Mouse (Mus musculus): ENCODE results near the gene Ccdc157.
"Not testable (repeated sequence)": the region's sequence is repeated elsewhere in the genome, so short reads cannot be mapped to it uniquely, and the experiment has no call there.

Gene Ccdc157

GRCm38 (mm10) chr11:4159808-4160708, at the start of gene Ccdc157, which contains the start of gene Sf3a1:
Gene Ccdc157 (minus strand): TSS chr11:4160293.
Gene Sf3a1 (plus strand): TSS chr11:4160350.
- peak; percentile 88 to 93 for DNase-seq (ENCODE audit: low spot score in 2 of 2)

GRCm38 (mm10) chr11:4209556-4209955, 49.5 kb upstream of the Ccdc157 start:
- DNase-seq (ENCODE audit: low spot score in 2 of 2): no peak

- DNase-seq (ENCODE audit: low spot score in 2 of 2): no peak
Observed at GRCm38 (mm10) chr11:4207655-4208054, 47.6 kb upstream of the Ccdc157 start.

DNA sequence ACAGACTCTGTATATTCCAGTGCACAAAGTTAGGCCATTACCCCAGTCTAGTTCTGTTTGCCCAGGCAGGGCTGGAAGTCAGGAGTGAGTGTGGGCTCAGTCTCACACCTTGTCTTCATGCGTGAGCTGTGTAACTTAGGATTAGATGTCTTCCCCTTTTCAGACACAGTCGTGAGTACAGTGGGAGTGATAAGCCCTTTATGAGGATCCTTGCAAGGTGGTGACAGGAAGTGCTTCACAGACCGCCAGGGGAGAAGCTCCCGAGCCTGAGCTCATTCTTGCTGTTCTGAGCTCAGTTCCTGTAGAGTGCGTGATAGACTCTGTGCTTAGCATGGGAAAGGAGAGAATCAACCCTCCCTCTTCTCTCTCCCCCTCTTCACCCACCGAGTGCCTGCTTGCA, 46.5 kb upstream of the Ccdc157 start:
- no peak for DNase-seq (ENCODE audit: low spot score in 2 of 2)

DNA sequence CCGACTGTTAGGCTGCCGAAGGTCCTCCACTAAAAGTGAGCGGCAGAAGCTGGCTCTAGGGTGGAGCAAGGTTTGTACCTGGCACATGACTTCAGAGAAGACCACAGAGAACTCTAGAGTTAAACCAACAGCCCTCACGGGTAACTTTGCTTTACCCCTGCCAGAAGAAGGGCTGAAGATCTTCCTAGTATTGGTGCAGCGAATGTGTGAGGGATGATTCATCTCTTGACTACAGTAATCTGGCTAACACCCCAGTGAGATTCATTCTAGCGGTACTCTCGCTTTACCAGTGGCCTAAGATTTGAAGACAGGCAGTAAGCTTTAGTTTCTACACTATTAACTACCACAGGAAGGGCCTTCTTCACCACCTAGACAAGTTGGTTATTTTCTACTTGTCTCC, 45.9 kb upstream of the Ccdc157 start:
- no peak for DNase-seq (ENCODE audit: low spot score in 2 of 2)

- DNase-seq (ENCODE audit: low spot score in 2 of 2): no peak
Observed at GRCm38 (mm10) chr11:4205097-4205655, 45.1 kb upstream of the Ccdc157 start.

GRCm38 (mm10) chr11:4203705-4204074, 43.6 kb upstream of the Ccdc157 start:
- no peak for DNase-seq (ENCODE audit: low spot score in 2 of 2)

DNA sequence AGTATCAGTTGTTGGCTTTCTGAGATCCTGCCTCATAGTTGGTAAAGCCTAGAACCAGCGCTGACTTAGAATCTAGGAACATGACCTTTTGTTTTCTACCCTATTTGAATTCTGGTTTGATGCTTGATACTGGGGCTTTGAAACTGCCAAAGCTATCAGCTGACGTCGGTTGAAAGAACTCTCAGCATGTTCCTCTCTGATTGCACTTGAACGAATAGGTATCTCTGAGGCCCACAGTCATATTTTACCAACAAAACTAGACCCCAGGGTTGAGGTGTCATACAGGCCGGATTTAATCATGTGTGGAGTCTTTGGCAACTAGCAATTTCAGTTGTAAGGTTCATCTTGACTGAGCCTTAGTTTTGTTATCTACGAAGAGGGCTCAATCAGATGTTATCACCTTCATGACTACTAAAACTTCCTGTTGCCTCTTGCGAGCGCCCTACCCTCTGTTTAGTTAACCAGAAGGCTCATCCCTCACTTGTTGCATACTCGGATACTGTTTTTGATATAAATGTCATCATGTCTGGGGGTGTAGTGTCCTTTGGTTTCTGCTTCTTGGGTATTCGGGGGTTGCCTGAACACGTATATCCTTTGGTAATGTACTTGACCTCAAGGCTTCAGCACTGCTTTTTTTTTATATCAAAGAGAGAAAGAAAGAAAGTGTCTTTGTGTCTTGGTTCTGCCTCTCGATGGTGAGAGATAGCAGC, 43.1 kb upstream of the Ccdc157 start:
- DNase-seq (ENCODE audit: low spot score in 2 of 2): no peak

- DNase-seq (ENCODE audit: low spot score in 2 of 2): no peak
Observed at GRCm38 (mm10) chr11:4201981-4202700, 42.0 kb upstream of the Ccdc157 start.

DNA sequence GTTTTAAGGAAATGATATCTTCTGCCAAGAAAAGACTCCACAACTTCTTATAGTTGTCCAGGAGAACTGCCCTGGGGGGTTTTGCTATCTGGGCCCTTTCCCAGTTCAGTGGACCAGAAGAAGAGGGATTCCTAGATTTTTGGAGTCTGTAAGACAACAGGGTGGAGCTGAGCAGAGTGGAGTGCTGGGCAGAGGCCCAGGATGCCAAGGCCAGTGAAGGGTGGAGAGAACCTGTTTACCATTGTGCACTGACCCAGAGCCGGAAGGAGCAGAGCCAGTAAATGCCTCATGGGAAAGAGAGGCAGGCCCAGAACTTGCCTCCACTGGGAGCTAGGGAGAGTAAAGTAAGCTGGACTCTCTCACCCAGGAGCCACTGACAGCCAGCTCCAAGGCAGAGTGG, 37.6 kb upstream of the Ccdc157 start:
- no peak for DNase-seq (ENCODE audit: low spot score in 2 of 2)

DNA sequence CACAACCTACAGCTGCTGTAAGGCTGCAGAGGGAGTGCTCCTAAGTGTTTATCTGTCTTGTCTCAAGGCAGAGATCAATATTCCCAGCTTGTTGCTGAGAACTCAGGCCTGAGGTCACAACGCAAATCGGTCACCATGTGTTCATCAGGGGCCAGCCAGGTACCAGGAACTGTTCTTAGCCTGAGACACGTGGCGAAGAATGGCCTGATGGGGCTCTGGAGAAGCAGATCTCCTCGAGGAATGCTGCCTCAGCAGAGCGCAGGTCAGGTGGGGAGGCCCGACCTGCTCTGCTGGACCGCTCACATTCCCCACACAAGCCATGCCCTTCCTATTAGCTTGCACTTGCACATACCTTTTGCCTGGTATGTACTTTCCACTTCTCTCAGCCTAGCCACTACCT, 36.5 kb upstream of the Ccdc157 start:
- DNase-seq (ENCODE audit: low spot score in 2 of 2): no peak

DNA sequence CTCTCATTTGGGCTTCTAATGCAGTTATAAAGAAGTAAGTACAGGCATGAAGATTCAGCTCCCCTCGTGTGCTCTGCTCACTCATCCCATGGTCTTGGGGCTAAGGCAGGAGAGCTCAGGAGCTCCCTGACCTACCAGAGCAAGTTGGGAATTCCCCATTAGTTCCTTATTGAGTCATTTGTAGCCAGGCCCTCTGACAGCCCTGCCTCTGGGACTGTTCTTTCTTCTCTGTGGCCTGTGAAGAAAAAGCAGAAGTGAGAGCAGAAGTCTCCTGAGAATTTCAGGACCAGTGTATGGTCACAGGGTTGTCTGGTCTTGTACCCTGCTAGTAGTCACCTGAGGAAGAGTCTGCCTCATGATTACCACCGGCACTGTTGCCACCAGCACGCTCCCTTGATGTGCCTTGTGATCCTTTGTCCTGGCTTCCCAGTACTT, 35.5 kb upstream of the Ccdc157 start:
- no peak for DNase-seq (ENCODE audit: low spot score in 2 of 2)

GRCm38 (mm10) chr11:4193420-4193819, 33.3 kb upstream of the Ccdc157 start:
- DNase-seq (ENCODE audit: low spot score in 2 of 2): no peak

- no peak for DNase-seq (ENCODE audit: low spot score in 2 of 2)
Observed at GRCm38 (mm10) chr11:4192757-4193156, 32.7 kb upstream of the Ccdc157 start.

GRCm38 (mm10) chr11:4190677-4191076, 30.6 kb upstream of the Ccdc157 start:
- DNase-seq (ENCODE audit: low spot score in 2 of 2): no peak

DNA sequence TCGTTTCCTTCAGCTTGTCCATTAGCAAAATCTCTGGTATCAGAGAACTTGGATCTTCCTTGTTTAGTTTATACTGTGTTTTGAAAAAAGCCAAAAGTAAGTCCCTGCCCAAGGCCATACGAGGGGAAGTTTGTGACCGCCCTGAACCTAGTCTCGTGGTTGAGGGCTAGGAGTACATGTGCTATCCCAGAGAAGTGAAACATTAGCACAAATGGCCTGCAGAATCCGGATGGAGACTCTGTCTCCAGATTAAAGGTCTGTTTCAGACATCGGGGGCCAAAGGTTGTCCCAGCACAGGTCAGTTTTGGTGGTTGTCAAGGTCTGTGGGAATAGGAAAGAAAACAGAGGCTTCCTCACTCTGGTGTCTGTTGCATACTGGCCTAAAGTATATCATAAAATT, 29.1 kb upstream of the Ccdc157 start:
- no peak for DNase-seq (ENCODE audit: low spot score in 2 of 2)

- DNase-seq (ENCODE audit: low spot score in 2 of 2): no peak
Observed at GRCm38 (mm10) chr11:4187318-4187700, 27.2 kb upstream of the Ccdc157 start.

GRCm38 (mm10) chr11:4186486-4187317, 26.6 kb upstream of the Ccdc157 start, which contains the start of gene Tbc1d10a:
Gene Tbc1d10a (plus strand): TSS chr11:4186789.
- peak; percentile 97 to 98 for DNase-seq (ENCODE audit: low spot score in 2 of 2)

DNA sequence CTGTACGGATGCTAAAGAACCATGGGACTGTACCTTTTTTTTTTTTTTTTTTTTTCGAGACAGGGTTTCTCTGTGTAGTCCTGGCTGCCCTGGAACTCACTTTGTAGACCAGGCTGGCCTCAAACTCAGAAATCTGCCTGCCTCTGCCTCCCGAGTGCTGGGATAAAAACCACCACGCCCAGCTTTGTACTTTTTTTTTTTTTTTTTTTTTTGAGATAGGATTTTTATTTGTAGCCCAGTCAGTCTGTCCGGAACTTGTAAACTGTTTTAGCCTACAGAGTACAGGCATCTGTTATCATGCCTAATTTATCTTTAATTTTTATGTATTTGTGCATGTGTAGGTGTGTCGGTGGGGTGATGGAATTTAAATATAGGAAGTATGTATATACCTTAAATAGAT, 25.4 kb upstream of the Ccdc157 start:
- DNase-seq (ENCODE audit: low spot score in 2 of 2): not testable (repeated sequence)

DNA sequence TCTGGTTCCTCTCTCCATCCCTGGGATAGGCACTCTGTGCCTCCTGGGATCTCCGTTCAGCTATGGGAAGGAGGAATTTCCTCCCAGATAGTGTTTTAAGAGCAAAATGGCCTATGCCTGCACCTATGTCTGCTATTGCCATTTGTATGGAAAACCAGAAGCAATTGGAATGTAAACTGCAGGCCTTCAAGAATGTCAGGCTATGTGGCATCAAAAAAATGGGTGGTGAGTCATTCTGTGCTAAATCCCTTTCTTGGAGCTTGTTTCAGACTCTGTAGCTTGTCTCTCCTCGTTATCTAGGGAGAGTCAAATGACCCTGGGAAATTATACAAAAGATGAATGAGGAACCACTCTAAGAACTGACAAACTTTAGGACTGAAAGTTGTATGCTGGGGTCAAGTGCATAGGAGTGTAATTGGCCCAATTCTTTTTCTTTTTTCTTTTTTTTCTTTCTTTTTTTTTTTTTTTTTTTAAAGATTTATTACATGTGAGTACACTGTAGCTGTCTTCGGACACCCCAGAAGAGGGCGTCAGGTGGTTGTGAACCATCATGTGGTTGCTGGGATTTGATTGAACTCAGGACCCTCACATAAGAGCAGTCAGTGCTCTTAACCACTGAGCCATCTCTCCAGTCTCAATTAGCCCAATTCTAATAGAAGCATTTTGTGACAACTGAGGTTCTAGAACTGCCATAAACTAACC, 24.3 kb upstream of the Ccdc157 start:
- DNase-seq (ENCODE audit: low spot score in 2 of 2): no peak
